Comparison of ENCODE assay signal across 1 mouse cellular context in genomic region chr3:152211731-152212279, GRCm38 (mm10).
A peak's percentile ranks its signal among the peaks of the same experiment; 100 is the strongest.
TF ChIP-seq lines count a peak whose summit lies in the region.

No protein-coding gene starts in this region.

TF ChIP-seq in CH12.LX, 34 proteins besides CTCF, POLR2A, EP300 and RAD21:
- TF ChIP-seq MXI1 (IDR thresholded peaks at IDR 0.05; ENCODE audit: low read depth, low read length) (peak; percentile 42; the same call in 1 of the 2 replicates), MYC (IDR thresholded peaks at IDR 0.05; ENCODE audit: low read depth, low read length) (peak; percentile 9; the same call in 1 of the 2 replicates), RCOR1 (conservative IDR thresholded peaks at IDR 0.05; ENCODE audit: low read depth, low read length) (0 out of 2 replicates have a peak, but pooled peaks have one; percentile 50), SMC3 (IDR thresholded peaks at IDR 0.05; ENCODE audit: low read depth, low read length) (no peak), GABPA (IDR thresholded peaks at IDR 0.05; ENCODE audit: insufficient replicate concordance, low read depth, low read length) (no peak), E2F4 (IDR thresholded peaks at IDR 0.05; ENCODE audit: insufficient replicate concordance, low read depth, low read length) (no peak), MAZ (IDR thresholded peaks at IDR 0.05; ENCODE audit: low read depth, low read length) (peak; percentile 15; the same call in 1 of the 2 replicates), ZMIZ1 (IDR thresholded peaks at IDR 0.05; ENCODE audit: low read depth, low read length) (0 out of 2 replicates have a peak, but pooled peaks have one; percentile 36), ELF1 (IDR thresholded peaks at IDR 0.05; ENCODE audit: low read depth, low read length) (0 out of 2 replicates have a peak, but pooled peaks have one; percentile 7), SIN3A (IDR thresholded peaks at IDR 0.05; ENCODE audit: low read length) (peak; percentile 14)
